Mouse (Mus musculus) neural tube, embryonic 14.5 days (tissue): ENCODE results near the gene S100a14. TPM values are rescaled to one million over a fixed set of nuclear protein-coding genes. Genes with fewer than 3 reads are reported as not detected.

Experiments used
- ATAC-seq: fragments of 200-750 bp; cut with Nextera tagmentation; 2 replicates; pipeline ENCODE4 v1.8.0; 2017; ENCODE audit warnings: low read depth, mild to moderate bottlenecking, moderate TSS enrichment, moderate library complexity
- H3K27ac ChIP-seq: fragments of 300-500 bp; sonication (generic); 2 replicates; pipeline ENCODE4 v1.5.1; 2014; ENCODE audit warnings: low read depth, mild to moderate bottlenecking, control low read depth, low read length, moderate library complexity, mixed read lengths
- H3K27me3 ChIP-seq: fragments of 300-500 bp; sonication (generic); 2 replicates; pipeline ENCODE4 v1.6.1; 2014; ENCODE audit warnings: low read length; ENCODE audit not compliant: control insufficient read depth, insufficient read depth
- H3K36me3 ChIP-seq: fragments of 300-500 bp; sonication (generic); 2 replicates; pipeline ENCODE4 v1.6.1; 2014; ENCODE audit warnings: low read length, mixed read lengths; ENCODE audit not compliant: control insufficient read depth, insufficient read depth
- H3K4me1 ChIP-seq: fragments of 300-500 bp; sonication (generic); 2 replicates; pipeline ENCODE4 v1.6.1; 2014; ENCODE audit warnings: low read length; ENCODE audit not compliant: control insufficient read depth, insufficient read depth
- H3K4me2 ChIP-seq: fragments of 300-500 bp; sonication (generic); 2 replicates; pipeline ENCODE4 v1.6.1; 2014; ENCODE audit warnings: mild to moderate bottlenecking, low read depth, low read length, control low read depth
- H3K4me3 ChIP-seq: fragments of 300-500 bp; sonication (generic); 2 replicates; pipeline ENCODE4 v1.5.1; 2014; ENCODE audit warnings: low read depth, low read length, control low read depth, mixed read lengths
- H3K9ac ChIP-seq: fragments of 300-500 bp; sonication (generic); replicated peaks from 2 replicates; pipeline ENCODE4 v1.6.1; 2014; ENCODE audit warnings: low read depth, mild to moderate bottlenecking, control low read depth, low read length, mixed read lengths
- H3K9me3 ChIP-seq: fragments of 300-500 bp; sonication (generic); 2 replicates; pipeline ENCODE4 v1.6.1; 2016; ENCODE audit warnings: low read length; ENCODE audit not compliant: control insufficient read depth
- WGBS: fragments of 180-500 bp; shearing (Covaris S2); extraction: QIAGEN DNeasy Blood & Tissue Kit; methylation state at CpG from one replicate; pipeline ENCODE4 v1.1.7; 2014; 5-methylcytosine and 5-hydroxymethylcytosine counted together
- polyA plus RNA-seq: library from polyadenylated mRNA; unstranded; fragments of >200 nt; fragmentation: Nextera tagmentation; extraction: Ambion mirVana; gene quantifications from 2 replicates; pipeline ENCODE4 v1.2.1, GENCODE M21; 2014

The S100a14 gene
- polyA plus RNA-seq, 1 experiment from 2014 or later = not detected

DNA sequence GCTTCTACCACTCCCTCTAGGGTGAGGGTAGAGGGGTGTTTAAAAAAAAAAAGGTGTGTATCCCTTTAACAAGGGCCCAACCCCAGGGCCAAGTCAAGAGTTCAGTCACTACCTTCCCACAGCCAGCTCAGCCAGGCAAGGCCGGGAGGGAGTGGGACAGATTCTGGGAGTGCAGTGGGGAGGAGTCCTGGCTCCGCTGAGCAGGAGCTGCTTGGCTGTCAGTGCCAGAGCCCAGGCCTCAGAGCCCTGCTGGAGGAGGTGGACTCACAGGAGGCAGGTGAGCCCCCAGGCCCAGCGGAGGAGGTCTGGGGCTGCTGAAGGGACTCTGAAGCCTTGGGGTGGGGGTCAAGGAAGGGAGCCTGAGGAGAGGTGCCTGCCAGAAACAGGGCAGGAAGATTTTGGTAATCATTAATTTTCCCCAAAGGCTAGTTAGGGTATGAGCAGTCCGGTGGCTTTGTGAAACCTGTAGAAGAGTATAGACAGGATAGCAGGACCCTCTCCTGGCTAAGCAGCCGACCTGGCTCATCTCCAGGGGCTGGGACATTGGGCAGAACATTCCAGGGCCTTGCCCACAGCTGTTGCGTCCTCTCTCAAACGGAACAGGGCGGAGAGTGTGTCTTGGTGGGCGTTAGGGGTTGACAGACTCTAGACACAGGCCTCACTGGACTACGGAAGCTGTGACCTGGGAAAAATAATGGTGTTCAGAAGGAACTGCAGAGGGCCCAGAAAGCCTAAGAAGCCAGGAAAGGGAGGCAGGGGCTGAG is 10.7 kb downstream of the S100a14 start, which contains the start of gene S100a16:
Gene S100a16 (plus strand): TSS at position 114 of the 764 bp plus-strand sequence.
- no peak within 1 kb of the TSS for H3K27ac ChIP-seq
- no peak for ATAC-seq
- H3K4me2 ChIP-seq = no peak within 1 kb of the TSS
- H3K9me3 ChIP-seq = no peaks in the 10 kb centered on the region
- H3K4me1 ChIP-seq = no peaks in the 10 kb centered on the region
- no peak within 1 kb of the TSS for H3K4me3 ChIP-seq
- WGBS = 53% methylated on average over 10 of the region's 10 CpGs
- no peaks in the 10 kb centered on the region for H3K36me3 ChIP-seq
- no peak within 1 kb of the TSS for H3K9ac ChIP-seq
- no peaks in the 10 kb centered on the region for H3K27me3 ChIP-seq

DNA sequence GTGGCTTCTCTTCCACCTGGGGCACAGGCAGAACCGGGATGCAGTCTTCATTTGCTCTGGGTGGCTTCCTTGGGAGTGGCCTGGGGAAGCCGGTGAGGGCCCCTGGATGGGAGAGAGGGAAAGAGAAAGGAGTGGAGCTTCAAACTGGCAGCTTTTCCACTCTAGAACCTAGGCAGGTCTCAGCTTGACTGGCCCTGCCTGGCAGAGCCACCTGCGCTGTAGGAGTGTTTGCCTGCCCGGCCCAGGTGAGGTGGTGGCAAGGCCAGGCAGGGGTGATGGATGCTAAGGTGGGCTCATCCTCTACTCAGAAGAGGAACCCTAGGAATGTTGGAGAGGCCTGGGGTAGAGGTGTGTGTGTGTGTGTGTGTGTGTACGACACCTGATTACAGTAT is 11.2 kb downstream of the S100a14 start:
- no peak overlapping the region for H3K27ac ChIP-seq
- no peaks in the 10 kb centered on the region for H3K9me3 ChIP-seq
- no peaks in the 10 kb centered on the region for H3K4me1 ChIP-seq
- ATAC-seq = no peak
- H3K27me3 ChIP-seq = no peaks in the 10 kb centered on the region
- WGBS = 82% methylated on average over 5 of the region's 5 CpGs
- H3K4me2 ChIP-seq = no peak overlapping the region
- no peak overlapping the region for H3K9ac ChIP-seq
- H3K4me3 ChIP-seq = no peak overlapping the region
- no peaks in the 10 kb centered on the region for H3K36me3 ChIP-seq

DNA sequence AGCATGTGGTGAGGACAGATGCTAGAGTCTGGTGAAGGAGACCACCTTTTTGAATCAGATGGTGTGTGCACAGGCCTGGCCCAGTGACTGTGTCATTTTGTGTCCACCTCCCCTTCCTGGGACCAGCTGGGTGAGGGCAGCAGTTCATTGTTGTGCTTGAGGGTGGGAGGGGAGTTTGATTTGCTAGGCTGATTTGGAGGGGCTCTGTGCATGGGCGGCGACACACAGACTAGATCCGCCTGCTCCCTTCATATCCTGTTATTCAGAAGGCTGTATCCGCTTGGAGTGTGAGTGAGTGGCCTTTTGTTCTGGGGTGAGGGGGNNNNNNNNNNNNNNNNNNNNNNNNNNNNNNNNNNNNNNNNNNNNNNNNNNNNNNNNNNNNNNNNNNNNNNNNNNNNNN is 14.2 kb downstream of the S100a14 start:
- WGBS = 42% methylated on average over 4 of the region's 4 CpGs
- no peaks in the 10 kb centered on the region for H3K27me3 ChIP-seq
- no peak overlapping the region for H3K4me2 ChIP-seq
- no peak overlapping the region for H3K4me3 ChIP-seq
- no peak overlapping the region for H3K9ac ChIP-seq
- no peak for ATAC-seq
- H3K4me1 ChIP-seq = no peaks in the 10 kb centered on the region
- no peaks in the 10 kb centered on the region for H3K9me3 ChIP-seq
- H3K36me3 ChIP-seq = no peaks in the 10 kb centered on the region
- no peak overlapping the region for H3K27ac ChIP-seq

DNA sequence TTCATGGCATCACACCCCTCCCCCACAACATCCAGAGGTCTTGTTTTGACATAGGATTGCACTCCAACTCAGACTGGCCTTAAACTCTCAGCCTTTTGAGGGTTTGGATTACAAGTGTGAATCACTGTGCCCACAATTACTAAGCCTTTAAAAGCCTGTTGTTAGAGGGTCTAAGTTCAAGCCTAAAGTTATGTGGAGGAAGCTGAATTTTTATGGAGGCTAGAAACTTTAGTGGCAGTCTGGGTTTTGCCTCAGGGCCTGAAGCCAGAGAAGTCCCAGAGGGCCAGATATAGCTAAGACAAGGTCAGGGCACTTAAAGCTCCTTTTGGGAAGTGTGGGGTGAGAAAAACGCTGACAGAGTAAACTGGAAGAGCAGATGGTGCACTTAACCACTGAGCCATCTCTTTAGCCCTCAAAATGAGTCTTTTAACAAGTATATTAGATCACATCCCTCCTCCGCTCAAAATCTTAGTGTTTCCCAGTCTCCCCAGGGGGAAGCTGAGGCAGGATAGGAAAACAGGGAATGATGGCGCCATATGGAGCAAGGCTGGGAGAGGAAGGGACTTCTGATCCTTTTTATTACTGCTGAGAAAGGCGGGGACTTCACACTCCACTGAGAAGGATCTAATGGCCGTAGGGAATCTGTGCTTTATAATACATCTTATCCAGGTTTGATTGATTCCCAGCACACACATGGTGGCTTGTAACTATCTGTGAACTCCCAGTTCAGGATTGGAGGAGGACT is 23.2 kb downstream of the S100a14 start:
- Histone ChIP-seq H3K27ac (no peak overlapping the region), H3K27me3 (no peaks in the 10 kb centered on the region), H3K4me1 (no peaks in the 10 kb centered on the region), H3K36me3 (no peaks in the 10 kb centered on the region), H3K9ac (no peak overlapping the region), H3K4me2 (no peak overlapping the region), H3K4me3 (no peak overlapping the region), H3K9me3 (no peaks in the 10 kb centered on the region)
- ATAC-seq = no peak
- 54% methylated on average over 5 of the region's 5 CpGs for WGBS

DNA sequence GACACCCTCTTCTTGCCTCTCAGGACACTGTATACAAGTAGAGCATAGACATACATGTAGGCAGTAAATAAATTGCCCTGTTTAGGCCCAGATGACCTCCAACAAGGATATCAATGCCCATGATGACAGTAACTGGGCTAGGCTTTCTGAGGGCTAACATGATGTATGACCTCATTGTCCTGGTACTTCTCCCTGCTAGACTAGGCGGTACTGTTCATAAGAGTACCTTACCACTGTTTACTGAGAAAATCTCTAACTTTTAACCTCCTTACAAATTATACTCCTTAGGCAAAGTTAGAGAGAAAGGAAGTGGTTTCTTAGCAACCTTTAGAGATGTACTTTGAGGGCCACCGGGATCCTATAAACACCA is 23.8 kb downstream of the S100a14 start:
- Histone ChIP-seq H3K27me3 (no peaks in the 10 kb centered on the region), H3K4me2 (no peak overlapping the region), H3K9ac (no peak overlapping the region), H3K36me3 (no peaks in the 10 kb centered on the region), H3K4me3 (no peak overlapping the region), H3K9me3 (no peaks in the 10 kb centered on the region), H3K4me1 (no peaks in the 10 kb centered on the region), H3K27ac (no peak overlapping the region)
- WGBS = 87% methylated on average over 2 of the region's 2 CpGs
- no peak for ATAC-seq

DNA sequence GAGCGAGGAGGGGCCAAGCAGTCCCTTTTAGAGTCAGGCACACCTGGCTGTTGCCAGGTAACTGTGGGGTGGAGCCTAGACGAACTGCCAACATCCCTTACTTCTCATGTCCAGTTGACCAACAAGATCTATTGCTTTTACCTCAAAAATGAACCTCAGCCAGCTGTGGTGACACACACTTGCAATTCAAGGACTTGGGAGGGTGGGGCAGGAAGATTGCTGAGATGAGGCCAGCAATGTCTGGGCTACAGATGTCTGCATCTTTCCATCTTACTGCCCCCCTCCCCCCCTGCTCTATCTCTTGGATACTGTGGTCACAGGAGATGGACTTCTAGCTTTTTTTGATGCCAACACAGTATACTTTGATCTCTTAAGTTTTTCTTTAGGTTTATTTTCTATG is 25.6 kb downstream of the S100a14 start:
- no peak for ATAC-seq
- H3K4me2 ChIP-seq = no peak overlapping the region
- no peaks in the 10 kb centered on the region for H3K36me3 ChIP-seq
- H3K9me3 ChIP-seq = no peaks in the 10 kb centered on the region
- no peaks in the 10 kb centered on the region for H3K27me3 ChIP-seq
- no peak overlapping the region for H3K4me3 ChIP-seq
- no peak overlapping the region for H3K9ac ChIP-seq
- no peaks in the 10 kb centered on the region for H3K4me1 ChIP-seq
- WGBS = 91% methylated on average over 2 of the region's 2 CpGs
- H3K27ac ChIP-seq = no peak overlapping the region

DNA sequence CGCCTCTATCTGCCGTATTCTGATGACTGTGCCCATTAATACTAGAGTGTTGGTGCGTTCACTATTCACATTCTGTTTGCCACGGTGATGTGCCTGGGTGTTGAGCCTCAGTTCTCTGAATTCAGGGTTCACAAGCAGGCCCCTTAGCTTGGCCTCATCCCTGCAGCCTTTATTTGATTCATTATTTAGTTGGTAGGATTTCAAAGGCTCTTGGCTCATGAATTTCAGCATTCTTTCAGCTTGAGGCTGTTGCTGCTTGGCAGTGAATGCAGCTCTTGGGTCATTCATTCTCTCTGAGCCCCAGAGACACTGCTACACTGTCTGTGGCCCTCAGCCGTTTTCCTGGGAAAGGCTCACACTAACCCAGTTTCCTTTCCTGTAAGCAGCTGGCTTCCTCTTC is 29.3 kb downstream of the S100a14 start:
- no peak overlapping the region for H3K27ac ChIP-seq
- H3K4me1 ChIP-seq = no peaks in the 10 kb centered on the region
- peak; percentile 90 for ATAC-seq
- no peak overlapping the region for H3K9ac ChIP-seq
- H3K36me3 ChIP-seq = no peaks in the 10 kb centered on the region
- whole genome bisulfite sequencing = 35% methylated on average over 5 of the region's 5 CpGs
- no peaks in the 10 kb centered on the region for H3K9me3 ChIP-seq
- H3K27me3 ChIP-seq = no peaks in the 10 kb centered on the region
- no peak overlapping the region for H3K4me3 ChIP-seq
- H3K4me2 ChIP-seq = no peak overlapping the region

DNA sequence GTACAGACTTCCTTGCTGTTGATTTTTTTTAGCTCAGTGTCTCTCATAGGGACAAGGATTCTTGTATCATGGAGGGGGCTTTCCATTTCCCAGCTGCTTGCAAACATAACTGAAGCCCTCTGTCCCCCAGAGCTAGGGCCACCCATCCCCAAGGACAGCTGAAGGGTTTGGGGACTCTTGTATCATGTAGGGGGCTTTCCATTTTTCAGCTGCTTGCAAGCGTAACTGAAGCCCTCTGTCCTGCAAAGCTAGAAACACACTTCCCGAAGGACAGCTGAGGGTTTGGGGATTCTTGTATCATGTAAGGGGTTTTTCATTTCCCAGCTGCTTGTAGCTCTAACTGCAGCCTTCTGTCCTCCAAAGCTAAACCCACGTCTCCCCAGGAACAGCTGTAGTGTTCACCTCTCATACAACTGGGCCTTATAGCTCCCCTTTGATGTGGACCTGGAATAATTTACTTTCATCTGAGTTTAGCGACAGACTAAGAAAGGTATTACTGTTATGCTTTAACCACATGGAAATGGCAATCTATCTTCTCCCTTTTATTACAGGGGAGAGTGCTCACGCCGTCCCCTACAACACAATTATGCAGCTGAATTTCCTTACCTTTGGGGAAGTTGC is 33.5 kb downstream of the S100a14 start, which contains the start of gene S100a3:
Gene S100a3 (plus strand): TSS at position 571 of the 621 bp plus-strand sequence.
- Histone ChIP-seq H3K27ac (no peak within 1 kb of the TSS), H3K4me1 (no peaks in the 10 kb centered on the region), H3K4me2 (no peak within 1 kb of the TSS), H3K36me3 (no peaks in the 10 kb centered on the region), H3K9ac (no peak within 1 kb of the TSS), H3K9me3 (no peaks in the 10 kb centered on the region), H3K27me3 (no peaks in the 10 kb centered on the region), H3K4me3 (no peak within 1 kb of the TSS)
- WGBS = 83% methylated on average over 6 of the region's 6 CpGs
- ATAC-seq = no peak

DNA sequence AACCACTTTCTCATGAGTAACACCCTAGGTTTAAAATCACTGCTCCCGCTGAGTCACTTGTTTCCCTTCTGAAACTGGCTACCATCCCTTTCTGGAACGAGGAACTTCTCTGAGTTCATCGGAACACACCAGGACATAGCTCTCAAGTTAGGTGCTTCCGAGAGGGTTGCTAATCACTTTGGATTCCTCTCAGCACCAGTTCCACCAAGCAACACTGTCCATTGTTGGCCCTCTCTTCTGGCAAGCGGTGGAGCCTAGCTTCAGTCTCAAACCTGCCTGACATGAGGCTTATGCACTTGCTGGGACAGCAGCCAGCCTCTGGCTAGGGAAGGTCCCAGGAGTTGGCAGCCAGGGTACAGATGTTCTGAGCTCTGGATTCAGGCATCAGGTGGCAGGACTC is 48.0 kb downstream of the S100a14 start:
- H3K27ac ChIP-seq = no peak overlapping the region
- ATAC-seq = no peak

More for the DNA sequence above, 48.0 kb downstream of the S100a14 start:
- H3K4me3 ChIP-seq = no peak overlapping the region
- no peak overlapping the region for H3K9ac ChIP-seq
- WGBS = 89% methylated on average over 5 of the region's 5 CpGs
- H3K36me3 ChIP-seq = no peaks in the 10 kb centered on the region
- no peaks in the 10 kb centered on the region for H3K27me3 ChIP-seq
- H3K4me2 ChIP-seq = no peak overlapping the region
- H3K9me3 ChIP-seq = no peaks in the 10 kb centered on the region
- H3K4me1 ChIP-seq = no peaks in the 10 kb centered on the region
